Mouse (Mus musculus) heart, adult 2 months (tissue): Measurements from ENCODE around the gene Eea1.

Experiments used
- EP300 ChIP-seq: fragments of 200-500 bp; IDR thresholded peaks from 2 replicates; pipeline ENCODE4 v1.6.1; 2011; ENCODE audit warnings: low read depth, low read length, control low read depth; ENCODE audit not compliant: insufficient read depth
- POLR2A ChIP-seq: fragments of 200-500 bp; IDR thresholded peaks from 2 replicates; pipeline ENCODE4 v1.6.1; 2011; ENCODE audit warnings: mild to moderate bottlenecking, low read depth, low read length, control low read depth; ENCODE audit not compliant: insufficient read depth

- TF ChIP-seq EP300 = no peak
- TF ChIP-seq POLR2A = no peak
Measured at GRCm38 (mm10) chr10:96067347-96067746, 126.9 kb downstream of the Eea1 start.
